Mouse (Mus musculus) MEL (cell line): ENCODE measurements around the gene Zfp654.

Experiments
- CTCF ChIP-seq, 3 experiments: IDR thresholded peaks in 2 of 3; conservative IDR thresholded peaks in 1 of 3; 2 replicates each; pipeline ENCODE4 v1.5.1; 2011 to 2012; ENCODE audit warnings: low read length in 3 of 3, low read depth in 2 of 3, mild to moderate bottlenecking in 2 of 3, improper control_type of control experiment in 1 of 3, inconsistent platforms in 1 of 3, mixed read lengths in 1 of 3, moderate library complexity in 1 of 3; ENCODE audit not compliant: control insufficient read depth in 1 of 3, insufficient read depth in 1 of 3, poor library complexity in 1 of 3, severe bottlenecking in 1 of 3
- EP300 ChIP-seq, 2 experiments: IDR thresholded peaks; 2 replicates each; pipeline ENCODE4 v1.6.1; 2011; ENCODE audit warnings: improper control_type of control experiment in 2 of 2, low read length in 2 of 2, low read depth in 1 of 2, mild to moderate bottlenecking in 1 of 2
- HCFC1 ChIP-seq: IDR thresholded peaks from 2 replicates; pipeline ENCODE4 v1.6.1; 2012; ENCODE audit warnings: low read depth, mild to moderate bottlenecking, inconsistent platforms, low read length, improper control_type of control experiment, moderate library complexity
- JUND ChIP-seq: IDR thresholded peaks from 2 replicates; pipeline ENCODE4 v1.6.1; 2011; ENCODE audit warnings: low read depth, mild to moderate bottlenecking, improper control_type of control experiment, low read length
- MAFK ChIP-seq: IDR thresholded peaks from 2 replicates; pipeline ENCODE4 v1.6.1; 2011; ENCODE audit warnings: low read depth, mild to moderate bottlenecking, low read length, improper control_type of control experiment, borderline replicate concordance
- MAZ ChIP-seq: IDR thresholded peaks from 2 replicates; pipeline ENCODE4 v1.6.1; 2012; ENCODE audit warnings: low read depth, mild to moderate bottlenecking, inconsistent platforms, low read length, improper control_type of control experiment
- MEF2A ChIP-seq: IDR thresholded peaks from 2 replicates; pipeline ENCODE4 v1.6.1; 2014; ENCODE audit warnings: low read depth, mild to moderate bottlenecking, inconsistent platforms, low read length, improper control_type of control experiment; ENCODE audit not compliant: poor library complexity, insufficient replicate concordance, severe bottlenecking; ENCODE audit errors: extremely low read depth
- MYC ChIP-seq: IDR thresholded peaks from 2 replicates; pipeline ENCODE4 v1.6.1; 2011; ENCODE audit warnings: low read depth, mild to moderate bottlenecking, low read length, improper control_type of control experiment, moderate library complexity
- POLR2A ChIP-seq, 2 experiments: IDR thresholded peaks; 2 replicates each; pipeline ENCODE4 v1.6.1; 2011 to 2012; ENCODE audit warnings: low read length in 2 of 2, mild to moderate bottlenecking in 2 of 2, control low read depth in 1 of 2, improper control_type of control experiment in 1 of 2, low read depth in 1 of 2, moderate library complexity in 1 of 2; ENCODE audit not compliant: control insufficient read depth in 1 of 2, insufficient read depth in 1 of 2, poor library complexity in 1 of 2
- POLR2AphosphoS2 ChIP-seq: IDR thresholded peaks from 2 replicates; pipeline ENCODE4 v1.6.1; 2011; ENCODE audit warnings: low read length, improper control_type of control experiment
- TAL1 ChIP-seq: IDR thresholded peaks from 2 replicates; pipeline ENCODE4 v1.6.1; 2012; ENCODE audit warnings: mild to moderate bottlenecking, inconsistent platforms, low read length, moderate library complexity, mixed read lengths
- TBP ChIP-seq: IDR thresholded peaks from 2 replicates; pipeline ENCODE4 v1.8.0; 2011; ENCODE audit warnings: low read depth, low read length, improper control_type of control experiment
- TCF12 ChIP-seq: IDR thresholded peaks from 2 replicates; pipeline ENCODE4 v1.6.1; 2014; ENCODE audit warnings: low read depth, mild to moderate bottlenecking, inconsistent platforms, low read length, improper control_type of control experiment, moderate library complexity

- TF ChIP-seq TAL1 (no peak), CTCF (IDR thresholded peaks at IDR 0.05 in 2 of 3, conservative IDR thresholded peaks at IDR 0.05 in 1 of 3; ENCODE audit: control insufficient read depth in 1 of 3, insufficient read depth in 1 of 3, low read depth in 2 of 3, low read length in 3 of 3, poor library complexity in 1 of 3, severe bottlenecking in 1 of 3) (no peak), MEF2A (no peak), EP300 (IDR thresholded peaks at IDR 0.05; ENCODE audit: low read depth in 1 of 2, low read length in 2 of 2) (no peak), POLR2A (IDR thresholded peaks at IDR 0.05; ENCODE audit: control insufficient read depth in 1 of 2, insufficient read depth in 1 of 2, low read depth in 1 of 2, low read length in 2 of 2, poor library complexity in 1 of 2) (no peak), MAZ (no peak), HCFC1 (no peak), MAFK (no peak), JUND (no peak), MYC (no peak), POLR2AphosphoS2 (no peak), TCF12 (no peak), TBP (no peak)
These were observed 92.2 kb downstream of the Zfp654 start for GRCm38 (mm10) chr16:64759245-64759626.
